Mouse (Mus musculus): ENCODE data around the gene Cttnbp2.

Gene Cttnbp2

DNA sequence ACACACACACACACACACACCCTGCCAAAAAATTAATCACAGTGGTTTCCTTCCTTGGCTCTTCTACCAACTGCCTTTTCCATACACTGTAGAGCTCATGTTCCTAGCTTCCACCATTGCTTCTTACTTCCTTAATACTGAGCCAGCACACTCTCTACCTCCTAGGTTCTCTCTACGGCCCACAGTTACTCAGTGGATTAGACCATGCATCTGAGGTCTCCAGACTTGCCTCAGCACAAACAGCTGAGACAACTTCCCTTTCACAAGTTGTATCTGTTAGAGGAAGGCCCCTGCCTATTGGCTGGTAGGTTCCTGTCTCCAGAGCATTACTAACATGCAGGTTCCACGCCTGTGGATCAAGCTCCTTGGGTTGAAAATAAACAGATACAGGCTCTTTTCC, 45.4 kb downstream of the Cttnbp2 start:
- no peak for DNase-seq (ENCODE audit: low spot score in 2 of 2)

DNA sequence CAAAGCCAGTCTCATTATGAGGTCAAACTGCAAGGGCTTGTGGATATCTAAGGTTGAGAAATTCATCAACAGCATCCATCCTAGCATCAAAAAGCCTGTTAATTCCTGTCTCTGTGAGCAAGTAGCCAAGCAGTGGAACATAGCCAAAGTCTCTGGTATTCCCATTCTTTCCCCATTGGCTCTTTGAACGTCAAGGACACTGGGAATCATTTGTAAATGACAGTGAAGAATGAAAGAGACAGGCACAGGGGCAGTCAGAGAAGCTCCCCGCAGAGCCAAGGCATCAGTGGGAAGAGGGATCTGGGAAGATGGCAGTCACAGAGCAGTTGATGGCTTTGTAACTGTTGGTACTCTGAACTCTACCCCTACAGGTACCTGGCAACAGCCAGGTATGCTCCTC, 46.9 kb downstream of the Cttnbp2 start:
- DNase-seq (ENCODE audit: low spot score in 2 of 2) = no peak

DNA sequence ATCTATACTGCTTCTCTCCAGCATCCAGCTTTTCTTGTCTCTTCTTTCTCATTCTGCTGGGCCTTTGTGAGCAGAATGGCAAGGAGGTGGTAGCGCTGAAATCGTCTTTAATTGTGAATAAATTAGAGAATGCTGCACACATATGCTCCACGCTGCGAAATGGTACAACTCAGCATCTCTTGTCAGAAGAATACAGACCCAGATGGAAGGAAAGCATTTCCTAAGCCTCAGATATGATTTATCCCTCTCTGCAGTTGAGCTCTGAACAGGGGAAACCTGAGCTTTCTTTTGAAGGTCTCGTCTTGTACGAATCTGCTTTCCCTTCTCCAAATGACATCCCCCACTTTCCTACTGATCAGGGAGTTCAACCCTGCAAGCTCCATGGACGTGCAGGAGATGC, 48.4 kb downstream of the Cttnbp2 start:
- DNase-seq (ENCODE audit: low spot score in 2 of 2) = no peak

DNA sequence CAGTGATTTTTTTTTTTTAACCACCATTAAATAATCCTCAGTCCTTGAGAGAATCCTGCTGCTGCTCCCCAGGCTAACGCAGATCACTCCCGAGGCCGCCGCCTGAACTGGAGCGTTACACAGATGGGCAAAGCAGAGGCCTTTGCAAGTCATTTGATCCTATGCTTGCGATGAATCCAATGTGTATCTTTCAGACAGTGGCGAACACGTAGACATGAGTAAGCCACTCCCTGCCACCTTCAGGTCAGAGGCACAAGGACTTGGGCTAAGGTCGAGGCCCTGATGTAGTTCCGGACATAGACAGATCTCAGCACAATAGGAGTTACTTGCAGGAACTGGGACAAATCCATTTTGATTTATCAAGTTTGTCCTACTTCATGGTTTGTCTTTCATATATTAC, 49.0 kb downstream of the Cttnbp2 start:
- no peak for DNase-seq (ENCODE audit: low spot score in 2 of 2)

DNA sequence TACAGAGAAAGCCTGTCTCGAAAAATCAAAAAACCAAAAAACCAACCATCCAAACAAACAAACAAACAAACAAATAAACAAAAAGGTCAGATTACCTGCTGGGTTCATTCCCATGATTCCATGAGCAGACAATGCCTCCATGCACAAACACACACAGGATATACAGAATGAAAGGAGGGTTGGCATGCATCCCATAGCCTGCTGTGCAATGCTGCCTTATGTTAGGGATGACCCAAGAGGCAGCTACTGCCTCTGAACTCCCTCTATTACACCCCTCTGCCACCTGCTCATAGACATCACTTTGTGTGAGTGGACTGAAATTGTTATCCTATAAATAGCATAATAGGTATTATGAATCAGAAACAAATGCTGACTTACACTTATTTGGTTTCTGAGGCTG, 55.0 kb downstream of the Cttnbp2 start:
- no peak for DNase-seq (ENCODE audit: low spot score in 2 of 2)

DNA sequence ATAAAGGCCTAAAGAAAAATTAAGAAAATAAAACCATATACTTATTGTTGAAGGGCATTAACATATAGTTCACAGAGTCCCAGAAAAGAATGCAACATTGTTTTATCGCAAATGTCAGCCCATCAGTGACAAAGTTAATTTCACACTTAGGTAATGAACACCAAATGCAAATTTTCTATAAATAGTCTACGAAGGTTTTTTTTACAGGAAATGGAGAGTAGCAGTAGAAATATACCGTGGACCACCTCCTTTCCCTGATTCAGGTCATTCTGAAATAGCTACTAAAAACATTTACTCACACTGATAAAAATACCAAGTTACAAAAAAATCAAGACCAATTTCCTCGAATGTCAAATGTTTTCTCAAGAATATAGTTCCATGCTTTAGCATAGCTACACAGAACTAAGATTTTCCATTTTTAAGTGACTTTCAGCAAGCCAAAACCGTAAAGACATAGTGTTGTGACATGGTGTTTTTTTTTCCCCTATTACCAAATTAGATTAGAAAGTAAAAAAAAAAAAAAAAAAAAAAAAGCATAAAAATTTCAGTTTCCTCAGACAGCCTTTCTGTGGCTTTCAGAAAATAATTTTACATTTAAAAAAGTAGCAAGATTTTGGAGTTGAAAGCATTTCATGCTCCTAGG, 64.0 kb downstream of the Cttnbp2 start:
- DNase-seq (ENCODE audit: low spot score in 2 of 2) = no peak

DNA sequence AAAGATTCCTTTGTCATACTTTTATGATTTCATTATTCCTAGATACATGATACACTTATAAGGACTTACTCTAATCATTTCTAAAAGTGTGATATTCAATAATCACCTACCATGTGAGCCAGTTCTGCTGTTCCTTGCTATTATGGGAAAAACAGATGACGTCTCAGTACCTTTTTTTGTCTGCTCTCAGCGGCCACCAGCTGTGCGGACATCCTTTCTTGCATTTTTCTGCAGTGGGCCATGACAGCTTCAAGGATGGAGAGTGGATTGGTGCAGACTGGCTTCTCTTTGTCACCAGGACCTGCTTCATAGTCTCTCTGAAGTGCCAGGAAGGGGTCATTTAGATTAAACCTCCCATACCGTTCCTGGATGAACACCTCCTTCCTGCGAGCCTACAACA, 66.6 kb downstream of the Cttnbp2 start:
- DNase-seq (ENCODE audit: low spot score in 2 of 2) = no peak

DNA sequence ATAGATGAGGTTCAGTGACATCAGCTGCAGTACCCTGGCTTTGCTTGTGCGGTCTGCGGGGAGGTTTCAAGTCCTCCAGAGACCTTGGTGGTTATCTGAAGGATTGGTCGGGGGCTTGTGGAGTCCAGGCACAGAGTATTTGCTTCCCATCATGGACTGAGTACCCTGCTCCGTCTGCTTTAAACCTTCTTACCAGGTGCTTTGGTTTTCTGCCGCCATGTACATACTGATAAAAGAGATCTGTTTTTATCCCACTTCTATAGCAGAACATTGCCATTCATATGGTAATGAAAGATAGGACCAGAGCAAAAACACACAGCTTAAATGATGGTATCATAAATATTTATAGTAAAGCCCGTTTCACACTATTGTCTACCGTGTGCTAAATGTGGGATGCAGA, 67.7 kb downstream of the Cttnbp2 start:
- no peak for DNase-seq (ENCODE audit: low spot score in 2 of 2)

DNA sequence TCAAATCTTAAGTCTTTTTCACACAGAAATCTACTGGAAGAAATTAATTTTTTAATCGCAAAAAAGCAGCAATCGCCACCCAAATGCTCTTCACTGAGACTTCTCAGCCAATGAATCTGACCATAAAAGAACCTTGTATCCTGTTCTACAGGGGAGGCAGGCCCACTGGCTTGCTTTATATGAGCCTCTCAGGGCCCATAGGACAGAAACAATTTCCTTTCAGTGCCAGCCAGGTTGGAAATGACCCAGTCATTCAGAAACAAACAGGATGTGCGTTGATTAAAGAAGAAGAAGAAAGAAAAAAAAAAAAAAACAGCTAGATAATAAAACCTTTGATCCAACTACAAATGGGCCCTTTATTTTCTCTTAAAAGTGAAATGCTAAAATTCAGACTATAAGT, 68.3 kb downstream of the Cttnbp2 start:
- DNase-seq (ENCODE audit: low spot score in 2 of 2) = no peak

DNA sequence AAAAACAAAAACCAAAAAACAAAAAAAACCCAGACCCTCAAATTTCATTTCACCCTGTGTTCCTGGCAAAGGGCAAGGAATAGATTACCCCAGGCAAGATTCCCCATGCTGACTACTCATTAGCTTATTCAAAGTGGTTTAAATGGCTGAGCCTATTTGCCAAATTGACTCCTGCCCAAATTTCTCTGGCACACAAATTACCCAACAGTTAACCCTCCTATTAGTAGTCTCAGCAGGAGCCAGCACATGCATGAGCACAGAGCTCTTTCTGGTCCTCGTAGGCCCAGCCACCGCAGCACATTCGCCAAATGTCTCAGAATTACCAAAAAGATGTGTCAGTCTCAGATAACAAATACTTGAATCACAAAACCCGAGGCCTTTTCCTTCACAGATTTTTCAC, 68.9 kb downstream of the Cttnbp2 start:
- peak in 1 of 2 experiments; percentile 43 for DNase-seq (ENCODE audit: low spot score in 2 of 2)

DNA sequence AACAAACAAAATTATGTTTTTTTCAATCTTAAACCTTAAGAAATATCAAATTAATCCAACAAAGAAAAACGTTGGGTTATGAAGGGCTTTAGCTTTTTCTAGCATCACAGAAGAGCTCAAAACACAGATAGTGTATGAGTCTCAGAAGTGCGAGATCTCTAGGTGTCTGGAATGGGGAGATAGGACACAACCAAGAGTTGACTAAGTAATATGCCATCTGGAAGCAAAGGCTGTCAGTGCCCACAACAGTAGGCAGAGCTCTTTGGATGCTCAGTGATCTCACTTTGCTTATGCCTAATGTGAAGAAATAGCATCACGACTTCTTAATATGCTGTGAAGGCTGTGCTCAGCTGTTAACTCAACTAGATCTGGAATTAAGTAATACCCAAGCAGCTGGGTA, 72.3 kb downstream of the Cttnbp2 start:
- no peak for DNase-seq (ENCODE audit: low spot score in 2 of 2)

DNA sequence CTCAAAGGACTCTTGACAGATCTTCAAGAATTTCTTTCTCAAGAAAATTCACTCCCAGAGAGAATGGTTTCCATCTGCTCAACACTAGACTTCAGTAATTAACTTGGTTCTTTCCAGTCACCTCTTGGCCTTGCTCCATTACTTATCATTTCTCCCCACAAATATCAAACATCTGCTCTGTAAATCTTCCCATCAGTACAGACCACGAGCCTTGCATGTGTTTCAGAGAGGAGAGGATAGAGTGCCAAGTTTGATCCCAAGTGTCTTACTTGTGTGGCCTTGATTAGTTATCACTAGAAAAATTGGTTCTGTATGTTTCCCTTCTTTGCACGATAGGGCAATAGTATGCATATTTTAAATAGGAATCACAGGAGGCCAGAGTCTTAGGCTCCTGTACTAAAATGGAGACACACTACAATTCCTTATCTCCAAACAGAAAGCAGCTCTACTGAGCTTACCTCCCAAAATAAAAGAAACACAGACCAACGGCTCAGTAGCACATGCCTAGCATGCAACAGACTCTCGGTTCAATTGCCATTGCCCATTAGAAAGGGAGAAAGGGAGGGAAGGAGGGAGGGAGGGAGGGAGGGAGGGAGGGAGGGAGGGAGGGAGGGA, 73.6 kb downstream of the Cttnbp2 start:
- no peak for DNase-seq (ENCODE audit: low spot score in 2 of 2)

DNA sequence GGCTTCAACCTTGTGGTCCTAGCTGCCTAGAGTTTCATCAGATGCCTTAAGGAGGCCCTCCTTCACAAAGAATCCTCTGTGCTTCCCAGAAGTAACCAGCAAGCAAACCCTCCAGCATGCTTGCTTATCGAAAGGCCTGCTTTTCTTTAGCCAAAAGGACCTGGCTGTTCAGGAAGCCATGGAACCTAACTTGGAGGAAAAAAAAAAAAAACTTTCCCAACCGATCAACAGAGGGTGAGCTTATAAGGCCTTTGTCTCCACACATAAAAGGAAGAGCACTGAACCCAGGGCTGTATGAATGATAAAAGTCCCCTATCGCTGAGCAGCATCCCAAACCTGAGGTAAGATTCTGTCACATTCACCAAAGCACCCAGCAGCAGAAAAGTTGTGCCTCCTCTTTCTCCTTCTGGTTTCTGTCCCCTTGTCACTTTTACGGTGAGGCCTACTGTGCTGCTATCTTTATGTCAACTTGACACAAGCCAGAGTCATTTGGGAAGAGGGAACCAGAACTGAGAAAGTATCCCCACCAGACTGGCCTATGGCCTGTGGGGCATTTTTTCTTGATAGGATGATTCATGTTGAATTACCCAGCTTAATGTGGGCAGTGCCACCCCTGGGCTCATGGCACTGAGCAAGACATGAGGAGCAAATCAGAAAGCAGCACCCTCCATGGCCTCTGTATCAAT, 78.4 kb downstream of the Cttnbp2 start:
- no peak for DNase-seq (ENCODE audit: low spot score in 2 of 2)

DNA sequence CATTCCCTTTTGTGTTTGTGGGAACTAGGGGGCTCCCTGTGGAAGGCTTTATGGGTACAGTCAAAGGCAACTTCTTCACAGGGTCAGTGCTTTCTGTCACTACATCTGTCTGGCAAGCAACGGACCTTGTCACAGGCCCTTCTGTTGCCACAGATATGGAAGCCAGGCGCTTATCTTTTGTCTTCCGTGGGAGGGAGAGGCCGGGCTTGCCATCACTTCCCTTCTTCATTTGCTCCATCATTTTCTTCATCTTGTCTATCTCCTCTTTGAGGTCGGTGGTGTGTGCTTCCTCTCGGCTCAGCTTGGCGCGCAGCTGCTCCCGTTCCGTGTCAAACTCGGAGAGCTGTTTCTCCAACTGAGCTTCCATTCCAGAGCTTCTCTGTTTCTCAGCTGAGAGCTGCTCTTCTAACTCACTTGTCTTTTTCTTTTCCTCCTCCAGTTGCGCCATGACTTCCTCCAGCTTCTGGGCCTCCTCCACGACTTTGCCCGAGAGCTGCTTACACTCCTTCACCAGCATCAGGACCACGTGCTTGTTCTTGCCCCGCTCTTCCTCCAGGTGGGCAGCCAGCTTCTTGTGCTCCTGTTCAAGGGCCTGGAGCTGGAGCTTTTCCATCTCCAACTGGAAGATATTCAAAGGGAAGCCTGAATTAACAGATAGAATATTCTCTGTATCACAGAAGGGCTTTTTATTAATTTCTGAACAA, 79.7 kb downstream of the Cttnbp2 start:
- no peak for DNase-seq (ENCODE audit: low spot score in 2 of 2)

DNA sequence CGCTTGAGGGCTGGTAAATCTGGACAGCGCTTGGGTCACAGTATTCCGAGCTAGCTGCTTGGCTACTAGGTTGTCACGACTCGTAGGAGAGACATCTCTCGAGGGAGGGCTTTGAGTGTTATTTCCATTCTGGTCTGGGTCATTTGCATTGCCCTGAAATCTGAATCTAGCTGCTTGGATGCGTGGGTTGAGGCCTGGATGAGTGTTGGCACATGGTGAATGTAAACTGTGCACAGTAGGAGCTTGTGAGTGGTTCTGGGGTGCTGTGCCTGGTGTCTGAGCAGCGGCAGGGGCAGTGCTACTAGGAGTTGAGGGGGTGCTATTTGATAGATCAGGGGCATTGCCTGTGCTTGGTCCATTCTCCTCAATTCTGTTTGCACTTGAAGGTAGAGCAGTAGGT, 80.3 kb downstream of the Cttnbp2 start:
- peak in 1 of 2 experiments; percentile 32 for DNase-seq (ENCODE audit: low spot score in 2 of 2)

DNA sequence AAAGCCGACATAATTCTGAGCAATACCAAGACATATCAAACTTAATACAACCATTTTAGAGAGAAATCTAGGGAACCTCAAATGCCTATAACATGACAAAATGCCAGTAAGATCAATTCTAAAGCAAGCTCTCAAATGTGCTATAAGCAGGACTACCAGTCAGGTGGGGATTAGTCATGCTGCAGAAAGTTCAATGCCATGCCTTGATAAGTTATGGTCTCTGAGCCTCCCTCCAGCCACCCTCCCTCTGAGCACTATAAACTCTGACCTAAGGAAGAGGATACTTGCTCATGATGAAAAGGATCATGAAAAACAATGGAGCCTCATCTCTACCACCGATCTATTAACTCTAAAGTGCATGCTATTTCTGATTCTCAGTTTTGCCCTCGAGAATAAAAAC, 82.3 kb downstream of the Cttnbp2 start:
- DNase-seq (ENCODE audit: low spot score in 2 of 2) = no peak

DNA sequence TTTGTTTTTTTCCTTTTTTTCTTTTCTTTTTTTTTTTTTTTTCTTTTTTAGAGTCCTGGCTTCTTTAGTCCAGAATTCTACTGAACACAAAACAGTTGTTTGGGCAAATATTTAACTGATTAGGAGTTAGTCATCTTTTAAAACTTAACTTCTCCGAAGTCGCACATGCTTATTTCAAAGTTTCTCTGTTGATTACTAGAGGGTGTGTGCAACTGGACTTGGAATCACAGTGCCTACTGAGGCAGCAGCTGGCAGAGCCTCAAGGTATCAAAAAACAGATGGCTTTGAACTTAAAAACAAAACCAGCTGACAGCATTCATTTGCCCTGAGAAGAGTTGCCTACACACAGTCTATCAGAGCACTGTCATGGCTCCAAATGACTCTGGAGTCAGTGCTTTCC, 82.8 kb downstream of the Cttnbp2 start:
- DNase-seq (ENCODE audit: low spot score in 2 of 2) = no peak

DNA sequence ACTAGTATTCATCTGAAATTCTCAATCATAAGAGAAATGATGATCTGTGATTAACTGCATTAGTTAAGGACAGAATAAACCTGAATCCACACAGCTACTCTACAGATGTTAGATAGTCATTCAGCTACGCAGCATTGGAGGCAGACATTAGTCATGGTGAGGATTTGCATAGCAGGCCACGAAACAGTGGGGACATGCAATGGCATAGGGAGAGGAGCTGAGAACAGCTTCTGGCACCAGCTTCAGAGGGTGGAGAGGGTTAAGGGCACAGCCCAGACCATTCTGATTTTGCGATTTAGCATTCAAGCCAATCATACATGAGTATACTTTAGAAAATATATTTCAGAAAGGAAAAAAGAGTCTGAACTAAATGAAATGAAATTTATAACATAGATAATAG, 84.6 kb downstream of the Cttnbp2 start:
- DNase-seq (ENCODE audit: low spot score in 2 of 2) = no peak

DNA sequence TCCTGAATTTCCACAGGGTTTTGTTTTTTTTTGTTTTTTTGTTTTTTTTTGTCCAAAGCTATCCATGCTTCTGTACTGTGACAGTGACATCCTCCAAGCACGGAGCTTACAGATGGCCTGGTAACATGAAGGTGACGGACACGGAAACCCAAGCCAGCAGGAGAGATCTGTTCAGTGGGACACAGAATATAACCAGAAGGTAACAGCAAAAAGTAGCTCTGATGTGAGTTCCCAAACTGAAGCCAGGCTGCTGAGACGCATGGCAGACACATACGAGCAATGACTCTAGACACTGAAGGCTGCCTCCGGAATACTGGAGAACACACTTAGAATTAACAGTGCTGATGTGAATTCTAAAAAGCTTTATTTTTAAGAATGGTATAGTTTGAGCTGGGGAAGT, 89.8 kb downstream of the Cttnbp2 start:
- DNase-seq (ENCODE audit: low spot score in 2 of 2) = peak in 1 of 2 experiments; percentile 31

DNA sequence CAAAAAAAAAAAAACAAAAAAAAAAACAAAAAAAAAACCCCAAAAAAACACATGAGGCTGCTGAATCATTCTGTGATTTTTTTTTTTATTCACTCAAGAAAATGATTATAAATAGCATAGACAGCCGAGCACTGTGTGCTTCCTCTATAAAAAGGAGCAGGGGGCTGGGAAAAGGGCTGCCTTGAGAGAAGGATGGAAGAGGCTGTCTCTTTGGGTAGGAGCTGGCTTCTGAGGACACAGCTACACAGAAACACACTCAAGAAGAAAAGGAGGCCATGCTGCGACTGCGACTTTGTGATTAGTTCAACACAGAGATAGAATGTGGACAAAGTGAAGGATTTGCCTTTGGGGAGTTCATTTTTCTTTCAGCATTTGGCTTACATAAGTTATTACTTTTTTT, 90.3 kb downstream of the Cttnbp2 start:
- peak in 1 of 2 experiments; percentile 60 for DNase-seq (ENCODE audit: low spot score in 2 of 2)

DNA sequence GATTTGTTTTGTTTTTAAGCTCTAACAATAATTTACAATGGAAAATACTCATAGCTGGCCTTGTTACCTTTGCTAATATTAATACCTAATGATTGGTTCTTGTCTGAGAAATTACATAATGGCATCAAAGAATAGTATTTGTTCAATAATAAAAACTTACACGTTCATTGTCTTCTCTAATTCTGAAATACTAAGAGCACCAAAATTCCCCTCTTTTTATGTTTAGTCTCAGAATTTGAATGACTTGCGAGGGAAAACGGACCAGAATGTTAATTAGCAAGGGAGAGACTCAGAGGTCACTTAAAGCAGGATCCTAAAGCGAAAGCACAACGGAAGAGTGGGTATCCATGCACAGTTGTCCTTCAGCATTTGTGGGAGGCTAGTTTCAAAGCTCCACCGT, 91.5 kb downstream of the Cttnbp2 start:
- DNase-seq (ENCODE audit: low spot score in 2 of 2) = no peak

DNA sequence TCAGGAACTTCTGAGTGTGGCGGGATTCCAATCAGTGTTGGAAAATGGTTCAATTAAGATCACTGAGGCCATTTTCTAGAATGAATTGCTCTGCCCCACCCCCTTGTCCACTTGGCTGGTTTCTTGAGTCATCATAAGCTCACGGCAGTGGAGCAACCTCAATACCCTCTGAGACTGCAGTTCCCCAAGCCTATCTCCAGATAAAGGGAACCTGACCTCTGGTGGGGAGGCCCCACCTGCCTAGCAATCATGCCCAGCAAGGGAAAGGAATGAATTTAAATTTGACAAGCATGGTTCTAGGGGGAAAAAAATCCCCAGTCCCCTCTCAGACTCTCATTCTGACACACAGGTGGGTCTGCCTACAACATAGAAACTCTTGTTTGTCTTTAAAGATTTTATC, 93.1 kb downstream of the Cttnbp2 start:
- DNase-seq (ENCODE audit: low spot score in 2 of 2) = no peak

DNA sequence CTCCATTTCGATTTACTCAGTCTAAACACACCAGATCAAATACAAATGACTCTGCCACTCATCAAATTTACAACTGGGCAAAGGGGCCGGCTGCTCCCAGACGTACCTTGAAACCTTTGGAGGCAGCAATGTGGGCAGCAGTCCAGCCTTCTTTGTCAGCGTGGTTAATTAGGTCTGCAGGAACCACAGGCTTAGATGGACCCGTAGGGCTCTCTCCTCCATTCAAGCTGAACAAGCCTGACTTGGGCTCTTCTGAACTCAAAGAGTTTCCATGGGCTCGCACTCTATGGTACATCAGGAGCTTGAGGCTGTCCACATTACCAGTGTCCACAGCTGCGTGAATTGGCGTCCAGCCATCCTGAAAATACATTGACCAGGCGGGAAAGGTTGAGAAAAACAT, 94.0 kb downstream of the Cttnbp2 start:
- no peak for DNase-seq (ENCODE audit: low spot score in 2 of 2)

Data from right cerebral cortex, postnatal 36 days (tissue).